Mouse (Mus musculus) midbrain, postnatal 0 days (tissue): Measurements from ENCODE around the gene 1700016K19Rik. TPM values are rescaled to one million over a fixed set of nuclear protein-coding genes. Genes with fewer than 3 reads are reported as not detected.
A peak's percentile ranks its signal among the peaks of the same experiment; 100 is the strongest.

Source experiments
- ATAC-seq: fragments of 200-750 bp; cut with Nextera tagmentation; 2 replicates; pipeline ENCODE4 v1.8.0; 2017; ENCODE audit warnings: moderate number of reproducible peaks, mild to moderate bottlenecking, moderate TSS enrichment, moderate library complexity; ENCODE audit not compliant: low FRiP score
- DNase-seq: peaks from one replicate; pipeline ENCODE4 v3.0.0-alpha.2; 2015; ENCODE audit warnings: low spot score
- H3K27ac ChIP-seq: fragments of 300-500 bp; sonication (generic); 2 replicates; pipeline ENCODE4 v1.5.1; 2014; ENCODE audit warnings: low read depth, mild to moderate bottlenecking, low read length, mixed read lengths
- H3K27me3 ChIP-seq: fragments of 300-500 bp; sonication (generic); 2 replicates; pipeline ENCODE4 v1.6.1; 2014; ENCODE audit warnings: low read length, control low read depth, mixed read lengths; ENCODE audit not compliant: insufficient read depth
- H3K36me3 ChIP-seq: fragments of 300-500 bp; sonication (generic); 2 replicates; pipeline ENCODE4 v1.6.1; 2014; ENCODE audit warnings: low read length, control low read depth, mixed read lengths; ENCODE audit not compliant: insufficient read depth
- H3K4me1 ChIP-seq: fragments of 300-500 bp; sonication (generic); 2 replicates; pipeline ENCODE4 v1.6.1; 2014; ENCODE audit warnings: mild to moderate bottlenecking, control low read depth, antibody characterized with exemption, low read length, mixed read lengths; ENCODE audit not compliant: insufficient read depth
- H3K4me2 ChIP-seq: fragments of 300-500 bp; sonication (generic); 2 replicates; pipeline ENCODE4 v1.6.1; 2014; ENCODE audit warnings: low read depth, mild to moderate bottlenecking, low read length, mixed read lengths; ENCODE audit not compliant: poor library complexity, severe bottlenecking
- H3K4me3 ChIP-seq: fragments of 300-500 bp; sonication (generic); 2 replicates; pipeline ENCODE4 v1.5.1; 2014; ENCODE audit warnings: low read depth, mild to moderate bottlenecking, low read length, moderate library complexity
- H3K9ac ChIP-seq: fragments of 300-500 bp; sonication (generic); replicated peaks from 2 replicates; pipeline ENCODE4 v1.6.1; 2014; ENCODE audit warnings: mild to moderate bottlenecking, low read length, moderate library complexity, mixed read lengths; ENCODE audit not compliant: poor library complexity, severe bottlenecking
- H3K9me3 ChIP-seq: fragments of 300-500 bp; sonication (generic); 2 replicates; pipeline ENCODE4 v1.6.1; 2016; ENCODE audit warnings: low read length, control low read depth
- CTCF ChIP-seq: IDR thresholded peaks from 2 replicates; pipeline ENCODE4 v1.5.1; 2016; ENCODE audit warnings: antibody characterized with exemption, mild to moderate bottlenecking
- WGBS: fragments of 180-500 bp; shearing (Covaris S2); extraction: QIAGEN DNeasy Blood & Tissue Kit; methylation state at CpG from one replicate; pipeline ENCODE4 v1.1.7; 2014; 5-methylcytosine and 5-hydroxymethylcytosine counted together
- polyA plus RNA-seq: library from polyadenylated mRNA; unstranded; fragments of >200 nt; fragmentation: Nextera tagmentation; extraction: Ambion mirVana; gene quantifications from 2 replicates; pipeline ENCODE4 v1.2.1, GENCODE M21; 2015
- total RNA-seq: library from RNA; depleted of rRNA; stranded (reverse); fragments of >200 nt; gene quantifications from 2 replicates; pipeline ENCODE4 v1.2.3, GENCODE M21; 2014; rRNA removed

1700016K19Rik gene
- 5.5 and 11.3 TPM in 2 replicates for total RNA-seq
- polyA plus RNA-seq = 8.6 and 8.8 TPM in 2 replicates

DNA sequence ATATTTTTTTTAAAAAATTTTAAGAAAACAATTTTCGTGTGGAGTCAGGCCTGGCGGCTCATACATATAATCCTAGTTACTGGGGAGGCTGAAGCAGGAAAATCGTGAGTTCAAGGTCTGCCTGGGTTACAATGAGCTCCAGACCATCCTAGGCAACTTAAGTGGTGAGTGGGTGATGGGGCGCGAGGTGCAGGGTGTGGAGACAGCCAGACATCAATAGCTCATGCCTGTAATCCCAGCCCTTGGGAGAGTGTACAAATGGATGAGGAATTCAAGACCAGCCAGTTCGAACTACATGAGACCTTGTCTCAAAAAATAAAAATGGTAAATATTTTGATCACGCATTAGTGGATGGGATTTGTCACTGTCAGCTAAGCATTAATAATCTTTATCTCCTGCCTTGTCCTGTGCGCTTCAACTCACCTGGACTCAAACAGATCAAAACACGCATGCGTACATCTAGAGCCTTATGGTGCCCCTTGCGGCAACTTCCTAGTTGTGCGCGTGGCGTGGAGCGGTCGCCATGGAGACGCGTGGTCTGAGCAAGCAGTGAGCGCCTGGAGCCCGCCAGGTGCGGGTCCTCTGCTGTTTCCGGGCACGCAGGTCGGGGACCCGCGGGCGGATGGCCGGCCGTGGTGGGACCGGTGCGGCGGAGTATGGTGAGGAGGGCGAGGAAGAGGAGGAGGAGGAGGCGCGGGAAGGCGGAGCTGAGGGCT is at the start of gene 1700016K19Rik:
Gene 1700016K19Rik (plus strand): TSS at position 473 of the 716 bp plus-strand sequence.
- peak; percentile 85 for TF ChIP-seq CTCF
- ATAC-seq = peak; percentile 82
- H3K9ac ChIP-seq = peak within 1 kb of the TSS; percentile 61
- no peak within 1 kb of the TSS for H3K27ac ChIP-seq
- peak within 1 kb of the TSS; percentile 63 for H3K4me3 ChIP-seq
- H3K27me3 ChIP-seq = no peaks in the 10 kb centered on the region
- DNase-seq = peak; percentile 91
- H3K4me2 ChIP-seq = peak within 1 kb of the TSS; percentile 90
- H3K9me3 ChIP-seq = no peaks in the 10 kb centered on the region
- WGBS = 13% methylated on average over 34 of the region's 36 CpGs
- no peaks in the 10 kb centered on the region for H3K36me3 ChIP-seq
- H3K4me1 ChIP-seq = peaks cover 3% of the 10 kb centered on the region; the same call in 1 of the 2 replicates

DNA sequence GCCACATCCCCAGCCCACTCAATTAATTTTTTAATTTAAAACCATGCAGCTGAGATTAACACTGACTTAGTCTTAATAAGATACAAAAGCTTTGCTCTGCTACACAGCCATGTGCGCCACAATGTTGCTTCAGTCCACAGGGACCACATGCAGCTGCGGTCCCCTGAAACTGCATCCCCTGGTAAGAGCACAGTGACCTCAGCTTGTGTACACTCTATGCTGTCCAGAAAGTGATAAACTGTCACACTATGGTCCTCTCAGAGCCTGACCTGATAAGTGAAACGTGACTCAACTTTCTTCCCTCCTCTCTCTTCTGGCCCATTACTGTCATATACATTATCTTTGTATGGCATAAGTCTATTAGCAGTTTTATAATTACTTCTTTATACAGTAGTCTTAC is 49.3 kb upstream of the 1700016K19Rik start:
- no peaks in the 10 kb centered on the region for H3K36me3 ChIP-seq
- no peak for TF ChIP-seq CTCF
- 75% methylated on average over 3 of the region's 3 CpGs for WGBS
- DNase-seq (no peak), ATAC-seq (no peak)
- H3K27ac ChIP-seq = no peak overlapping the region; the same call in 1 of the 2 replicates
- no peak overlapping the region for H3K4me3 ChIP-seq
- H3K27me3 ChIP-seq = no peaks in the 10 kb centered on the region
- peaks cover 10% of the 10 kb centered on the region for H3K4me1 ChIP-seq
- no peak overlapping the region for H3K9ac ChIP-seq
- no peak overlapping the region for H3K4me2 ChIP-seq
- no peaks in the 10 kb centered on the region for H3K9me3 ChIP-seq

DNA sequence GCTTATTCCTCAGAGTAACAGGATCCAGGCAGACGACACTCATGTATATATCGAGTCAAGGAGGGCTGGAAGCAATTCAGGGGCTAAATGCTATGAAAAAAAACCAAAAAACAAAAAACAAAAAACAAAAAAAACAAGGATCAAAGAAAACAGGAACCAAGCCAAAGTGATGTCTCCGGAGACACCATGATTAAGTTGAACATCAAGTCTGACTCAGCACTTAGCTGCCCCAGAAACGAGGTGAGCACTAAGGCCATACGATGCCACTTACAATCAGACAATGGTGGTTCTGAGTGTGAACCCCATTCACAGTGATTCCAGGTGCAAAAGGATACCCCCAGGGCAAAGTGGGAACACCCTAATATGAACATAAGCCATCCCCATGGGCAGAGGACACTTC is 47.8 kb upstream of the 1700016K19Rik start:
- Histone ChIP-seq H3K27ac (no peak overlapping the region), H3K9me3 (no peaks in the 10 kb centered on the region), H3K4me1 (peaks cover 4% of the 10 kb centered on the region; the same call in 1 of the 2 replicates), H3K4me3 (no peak overlapping the region), H3K4me2 (no peak overlapping the region), H3K9ac (no peak overlapping the region), H3K36me3 (no peaks in the 10 kb centered on the region), H3K27me3 (no peaks in the 10 kb centered on the region)
- ATAC-seq (no peak), DNase-seq (no peak)
- WGBS = 85% methylated on average over 5 of the region's 5 CpGs
- TF ChIP-seq CTCF = no peak

DNA sequence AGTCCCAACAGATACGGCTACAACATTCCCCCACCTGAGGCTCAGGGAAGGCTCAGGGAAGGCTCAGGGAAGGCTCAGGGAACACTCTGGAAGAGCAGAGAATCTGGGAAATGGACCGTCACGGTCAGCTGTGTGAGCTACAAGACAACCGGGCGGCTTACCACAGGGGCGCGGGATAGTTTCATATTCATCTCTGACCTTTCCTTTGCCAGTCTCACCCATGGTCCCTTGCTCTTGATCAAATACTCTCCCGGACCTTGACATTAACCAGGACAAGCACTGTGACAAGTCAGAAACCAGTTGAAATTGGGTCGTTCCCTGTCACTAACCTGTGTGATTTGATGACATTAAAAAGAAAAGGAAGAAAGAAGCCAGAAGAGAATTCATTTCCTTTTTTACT is 44.8 kb upstream of the 1700016K19Rik start:
- no peaks in the 10 kb centered on the region for H3K36me3 ChIP-seq
- H3K4me1 ChIP-seq = no peaks in the 10 kb centered on the region
- no peak overlapping the region for H3K9ac ChIP-seq
- no peak for ATAC-seq
- H3K27ac ChIP-seq = no peak overlapping the region
- WGBS = 90% methylated on average over 9 of the region's 9 CpGs
- H3K4me3 ChIP-seq = no peak overlapping the region
- no peak for DNase-seq
- TF ChIP-seq CTCF = no peak
- H3K9me3 ChIP-seq = no peaks in the 10 kb centered on the region
- no peak overlapping the region for H3K4me2 ChIP-seq
- H3K27me3 ChIP-seq = no peaks in the 10 kb centered on the region

DNA sequence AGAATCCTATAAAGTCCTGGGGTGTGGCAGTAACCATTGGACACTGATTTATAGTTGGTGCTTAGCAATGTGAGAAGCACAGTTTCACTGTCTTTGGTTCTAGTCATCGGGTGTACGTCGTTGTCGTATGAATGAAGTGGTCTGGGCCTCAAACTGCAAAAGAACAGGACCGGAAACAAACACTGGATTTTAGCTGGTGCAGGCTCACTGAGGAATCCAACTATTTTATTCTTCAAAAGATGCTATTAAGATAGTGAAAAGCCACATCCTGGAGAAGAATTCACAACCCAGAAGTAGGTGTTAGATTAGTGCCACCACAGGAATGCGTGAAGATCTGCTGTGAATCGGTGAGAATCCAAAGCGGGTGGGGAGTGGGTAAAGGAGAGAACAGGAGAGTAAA is 43.1 kb upstream of the 1700016K19Rik start:
- Histone ChIP-seq H3K36me3 (no peaks in the 10 kb centered on the region), H3K9ac (no peak overlapping the region), H3K27me3 (no peaks in the 10 kb centered on the region), H3K4me2 (no peak overlapping the region), H3K9me3 (no peaks in the 10 kb centered on the region), H3K4me3 (no peak overlapping the region), H3K4me1 (no peaks in the 10 kb centered on the region), H3K27ac (no peak overlapping the region)
- DNase-seq = no peak
- 64% methylated on average over 8 of the region's 8 CpGs for WGBS
- TF ChIP-seq CTCF = no peak
- ATAC-seq = no peak

DNA sequence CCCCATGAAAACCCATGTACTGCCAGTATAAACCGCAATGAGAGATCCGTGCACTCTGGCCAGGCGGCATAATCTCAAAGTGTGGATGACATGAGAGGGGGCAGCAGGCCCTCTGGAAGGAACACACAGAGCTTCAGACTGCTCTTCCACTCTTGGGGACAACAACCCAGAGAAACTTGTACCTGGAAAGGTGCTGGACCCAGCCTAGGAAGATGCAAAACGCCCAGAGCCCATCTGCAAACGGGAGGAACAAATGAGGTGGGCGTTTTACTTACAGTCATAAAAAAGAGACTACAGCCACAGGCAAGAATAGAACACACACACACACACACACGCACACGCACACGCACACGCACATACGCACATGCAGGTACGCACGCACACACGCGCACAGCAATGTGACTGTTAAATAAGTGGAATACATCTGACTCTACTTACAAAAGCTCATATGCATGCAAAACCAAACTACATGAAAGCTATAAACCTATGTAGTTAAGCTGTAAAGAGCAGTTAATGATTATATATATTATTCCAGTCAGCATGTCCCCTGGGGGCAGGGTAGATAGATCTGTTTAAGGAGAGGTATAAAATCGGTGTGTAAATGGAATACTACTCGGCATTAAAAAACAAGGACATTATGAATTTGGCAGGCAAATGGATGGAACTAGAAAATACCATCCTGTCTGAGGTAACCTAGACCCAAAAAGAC is 42.4 kb upstream of the 1700016K19Rik start:
- Histone ChIP-seq H3K4me3 (no peak overlapping the region), H3K27ac (no peak overlapping the region), H3K36me3 (no peaks in the 10 kb centered on the region), H3K9me3 (no peaks in the 10 kb centered on the region), H3K4me1 (no peaks in the 10 kb centered on the region), H3K9ac (no peak overlapping the region), H3K4me2 (no peak overlapping the region), H3K27me3 (no peaks in the 10 kb centered on the region)
- WGBS = 91% methylated on average over 17 of the region's 17 CpGs
- TF ChIP-seq CTCF = no peak
- no peak for ATAC-seq
- no peak for DNase-seq
